Mouse (Mus musculus) embryonic fibroblast, embryonic 13.5 days (primary cell): ENCODE results near the gene Vmn1r86. TPM values are rescaled to one million over a fixed set of nuclear protein-coding genes. Genes with fewer than 3 reads are reported as not detected.

Experiments
- H3K27ac ChIP-seq: 2 replicates; pipeline ENCODE4 v1.5.1; 2012; ENCODE audit warnings: low read length, control low read depth, inconsistent platforms; ENCODE audit not compliant: insufficient read depth
- H3K4me1 ChIP-seq: 2 replicates; pipeline ENCODE4 v1.6.1; 2011; ENCODE audit warnings: low read length; ENCODE audit not compliant: control insufficient read depth, insufficient read depth
- H3K4me3 ChIP-seq: 2 replicates; pipeline ENCODE4 v1.5.1; 2011; ENCODE audit warnings: mild to moderate bottlenecking, control low read depth, low read length; ENCODE audit not compliant: insufficient read depth
- CTCF ChIP-seq: IDR thresholded peaks from 2 replicates; pipeline ENCODE4 v1.5.1; 2011; ENCODE audit warnings: mild to moderate bottlenecking, control low read depth, low read length, moderate library complexity, borderline replicate concordance; ENCODE audit not compliant: insufficient read depth
- POLR2A ChIP-seq: IDR thresholded peaks from 2 replicates; pipeline ENCODE4 v1.6.1; 2011; ENCODE audit warnings: low read depth, mild to moderate bottlenecking, control low read depth, low read length, moderate library complexity
- polyA plus RNA-seq: library from polyadenylated mRNA; stranded (reverse); fragments of >200 nt; gene quantifications from 2 replicates; pipeline ENCODE4 v1.2.4, GENCODE M21; 2011; ENCODE audit warnings: low read depth; ENCODE audit not compliant: missing spikeins, insufficient read length

Gene Vmn1r86
- polyA plus RNA-seq, 1 experiment = not detected

- TF ChIP-seq POLR2A (no peak), CTCF (peak; percentile 6; the same call in 1 of the 2 replicates)
- Histone ChIP-seq H3K4me1 (no peaks in the 10 kb centered on the region), H3K4me3 (no peak overlapping the region), H3K27ac (no peak overlapping the region)
Observed at GRCm38 (mm10) chr7:13056913-13057700, 62.6 kb downstream of the Vmn1r86 start.

- TF ChIP-seq POLR2A (peak; percentile 84), CTCF (no peak)
- H3K27ac ChIP-seq = 0 out of 2 replicates have a peak within 1 kb of the TSS, but pooled peaks have one; percentile 19
- no peaks in the 10 kb centered on the region for H3K4me1 ChIP-seq
- peak within 1 kb of the TSS; percentile 67 for H3K4me3 ChIP-seq
Observed at GRCm38 (mm10) chr7:13054287-13055010, 65.3 kb downstream of the Vmn1r86 start, which contains the start of gene Mzf1. TSS of gene Mzf1 (minus strand) at chr7:13054764.

- Histone ChIP-seq H3K4me1 (no peaks in the 10 kb centered on the region), H3K27ac (no peak overlapping the region), H3K4me3 (peak overlapping the region; percentile 67)
- TF ChIP-seq CTCF (no peak), POLR2A (no peak)
Observed at GRCm38 (mm10) chr7:13053961-13054286, 65.8 kb downstream of the Vmn1r86 start.

- H3K27ac ChIP-seq = no peak overlapping the region
- no peak for TF ChIP-seq POLR2A
- TF ChIP-seq CTCF = no peak
Observed at GRCm38 (mm10) chr7:13053501-13053900, 66.2 kb downstream of the Vmn1r86 start.

GRCm38 (mm10) chr7:13053001-13053400 is 66.7 kb downstream of the Vmn1r86 start:
- H3K27ac ChIP-seq = no peak overlapping the region
- no peaks in the 10 kb centered on the region for H3K4me1 ChIP-seq
- no peak overlapping the region for H3K4me3 ChIP-seq
- TF ChIP-seq POLR2A = no peak
- TF ChIP-seq CTCF = no peak

More at GRCm38 (mm10) chr7:13053501-13053900, 66.2 kb downstream of the Vmn1r86 start:
- H3K4me3 ChIP-seq = peak overlapping the region; percentile 67; the same call in 1 of the 2 replicates
- no peaks in the 10 kb centered on the region for H3K4me1 ChIP-seq

Other genes starting within 250 kb of the Vmn1r86 start
- 2.9 and 3.4 TPM in 2 replicates for gene Zfp128, start 238.7 kb downstream of the Vmn1r86 start, polyA plus RNA-seq
- 7.6 and 9.8 TPM in 2 replicates for gene Zscan22, start 222.1 kb downstream of the Vmn1r86 start, polyA plus RNA-seq
- 1,341 and 1,449 TPM in 2 replicates for gene Rps5, start 197.6 kb downstream of the Vmn1r86 start, polyA plus RNA-seq
- gene Rnf225, start 192.5 kb downstream of the Vmn1r86 start, polyA plus RNA-seq = 0.30 and 0.63 TPM in 2 replicates
- gene Zfp324, start 154.1 kb downstream of the Vmn1r86 start, polyA plus RNA-seq = 5.5 and 6.9 TPM in 2 replicates
- gene Zfp446, start 142.1 kb downstream of the Vmn1r86 start, polyA plus RNA-seq = 2.4 and 2.8 TPM in 2 replicates
- not detected in 2 replicates for gene Slc27a5, start 121.7 kb downstream of the Vmn1r86 start, polyA plus RNA-seq
- 352 and 453 TPM in 2 replicates for gene Trim28, start 120.8 kb downstream of the Vmn1r86 start, polyA plus RNA-seq
- gene Zbtb45, start 109.9 kb downstream of the Vmn1r86 start, polyA plus RNA-seq = 14.2 and 16.9 TPM in 2 replicates
- gene Chmp2a, start 85.1 kb downstream of the Vmn1r86 start, polyA plus RNA-seq = 85.6 and 98.6 TPM in 2 replicates
- 273 and 288 TPM in 2 replicates for gene Ube2m, start 81.6 kb downstream of the Vmn1r86 start, polyA plus RNA-seq
- gene Mzf1, start 65.2 kb downstream of the Vmn1r86 start, polyA plus RNA-seq = 0.80 and 1.0 TPM in 2 replicates
- gene Vmn1r85, start 24.7 kb downstream of the Vmn1r86 start, polyA plus RNA-seq = not detected in 2 replicates
- gene Vmn1r87, start 20.2 kb upstream of the Vmn1r86 start, polyA plus RNA-seq = 0.28 TPM in 1 of 2 replicates, not detected in the other
- gene Vmn1r88, start 39.7 kb upstream of the Vmn1r86 start, polyA plus RNA-seq = 0.07 and 0.09 TPM in 2 replicates
- gene Vmn1r89, start 93.1 kb upstream of the Vmn1r86 start, polyA plus RNA-seq = not detected in 2 replicates
- gene Lig1, start 157.4 kb upstream of the Vmn1r86 start, polyA plus RNA-seq = 29.9 and 37.1 TPM in 2 replicates
- gene Zswim9, start 158.8 kb upstream of the Vmn1r86 start, polyA plus RNA-seq = 6.5 and 9.0 TPM in 2 replicates
- 0.48 and 1.1 TPM in 2 replicates for gene Pla2g4c, start 204.7 kb upstream of the Vmn1r86 start, polyA plus RNA-seq